Mouse (Mus musculus): Measurements from ENCODE around the gene Camkmt. TPM values are rescaled to one million over a fixed set of nuclear protein-coding genes. Genes with fewer than 3 reads are reported as not detected.

Camkmt gene
- polyA plus RNA-seq, 1 experiment from 2014 or later, result 19.4 TPM

DNA sequence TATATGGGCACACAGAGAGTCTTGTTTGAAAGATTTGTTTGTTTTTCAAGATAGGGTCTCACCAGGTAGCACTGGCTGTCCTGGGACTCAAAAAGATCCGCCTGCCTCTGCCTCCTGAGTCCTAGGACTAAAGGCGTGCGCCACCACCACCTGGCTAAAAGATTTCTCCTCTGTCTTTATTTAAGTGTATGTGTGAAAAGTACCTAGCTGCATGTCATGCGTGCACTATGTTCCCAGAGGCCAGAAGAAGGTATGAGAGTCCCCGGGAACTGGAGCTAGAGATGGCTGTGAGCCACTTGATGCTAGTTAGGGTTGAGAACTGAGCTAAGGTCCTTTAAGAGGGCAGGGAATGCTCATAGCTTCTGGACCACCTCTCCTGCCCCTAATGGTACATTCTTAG is 277.0 kb downstream of the Camkmt start:
- Histone ChIP-seq H3K4me1 (ENCODE audit: control insufficient read depth, insufficient read depth, low read length) (no peaks in the 10 kb centered on the region), H3K4me3 (replicated peaks; ENCODE audit: low read depth, low read length) (no peak overlapping the region), H3K9ac (replicated peaks; ENCODE audit: low read length) (no peak overlapping the region), H3K27ac (replicated peaks; ENCODE audit: low read depth, low read length) (no peak overlapping the region), H3K36me3 (ENCODE audit: control insufficient read depth, insufficient read depth, low read length) (no peaks in the 10 kb centered on the region), H3K27me3 (ENCODE audit: control insufficient read depth, insufficient read depth, low read length) (0 out of 2 replicates have a peak, but pooled peaks cover 4% of the 10 kb centered on the region), H3K9me3 (ENCODE audit: control insufficient read depth, low read length) (no peaks in the 10 kb centered on the region), H3K4me2 (ENCODE audit: low read length) (no peak overlapping the region)
- 98% methylated on average over 5 of the region's 5 CpGs for WGBS
- ATAC-seq (ENCODE audit: low FRiP score, low TSS enrichment) (no peak), DNase-seq (no peak)

DNA sequence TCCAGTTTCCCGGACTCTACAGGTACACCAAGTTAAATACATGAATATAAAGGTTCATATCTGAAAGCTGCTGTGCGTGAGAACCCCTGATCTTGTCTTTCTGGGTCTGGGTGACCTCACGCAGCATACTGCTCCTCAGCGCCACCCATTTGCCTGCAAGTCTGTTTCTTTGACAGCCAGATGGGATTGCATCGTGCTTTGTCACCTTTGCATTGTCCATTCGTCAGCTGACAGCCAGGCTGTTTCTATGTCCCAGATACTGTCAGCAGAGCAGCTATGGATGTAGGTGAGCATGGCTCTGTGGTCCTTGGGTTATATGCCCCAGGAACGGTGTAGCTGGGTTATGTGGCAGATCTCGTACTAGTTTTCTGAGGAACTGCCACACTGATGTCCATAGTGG is 278.4 kb downstream of the Camkmt start:
- no peak overlapping the region for H3K27ac ChIP-seq (replicated peaks; ENCODE audit: low read depth, low read length)
- H3K4me2 ChIP-seq (ENCODE audit: low read length), result no peak overlapping the region
- 80% methylated on average over 8 of the region's 8 CpGs for WGBS
- no peak overlapping the region for H3K9ac ChIP-seq (replicated peaks; ENCODE audit: low read length)
- ATAC-seq (ENCODE audit: low FRiP score, low TSS enrichment) (no peak), DNase-seq (no peak)
- peaks cover 4% of the 10 kb centered on the region; the same call in 1 of the 2 replicates for H3K27me3 ChIP-seq (ENCODE audit: control insufficient read depth, insufficient read depth, low read length)
- no peaks in the 10 kb centered on the region for H3K36me3 ChIP-seq (ENCODE audit: control insufficient read depth, insufficient read depth, low read length)
- H3K4me3 ChIP-seq (replicated peaks; ENCODE audit: low read depth, low read length), result no peak overlapping the region
- no peaks in the 10 kb centered on the region for H3K9me3 ChIP-seq (ENCODE audit: control insufficient read depth, low read length)
- H3K4me1 ChIP-seq (ENCODE audit: control insufficient read depth, insufficient read depth, low read length), result peaks cover 3% of the 10 kb centered on the region; the same call in 1 of the 2 replicates

DNA sequence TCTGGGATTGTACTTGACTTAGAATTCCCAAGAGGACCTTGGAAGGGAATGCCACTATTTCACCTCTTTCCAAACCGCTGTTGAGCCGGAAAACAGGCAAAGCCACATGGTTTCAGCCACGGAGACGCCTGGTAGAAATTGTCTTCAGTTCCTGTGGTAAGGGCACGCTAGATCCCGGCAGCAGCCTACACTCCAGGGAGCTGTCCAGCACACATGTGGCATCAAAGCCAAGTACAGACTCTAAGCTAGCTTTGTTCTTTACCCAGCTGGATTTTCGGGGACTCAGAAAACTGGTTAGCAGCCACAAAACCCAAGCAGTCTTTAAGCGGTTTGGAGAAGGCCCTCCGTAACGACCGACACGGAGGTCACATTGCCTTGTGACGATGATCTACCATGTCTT is 281.7 kb downstream of the Camkmt start:
- Histone ChIP-seq H3K4me1 (ENCODE audit: control insufficient read depth, insufficient read depth, low read length) (peaks cover 15% of the 10 kb centered on the region), H3K4me2 (ENCODE audit: low read length) (no peak overlapping the region), H3K9me3 (ENCODE audit: control insufficient read depth, low read length) (no peaks in the 10 kb centered on the region), H3K27ac (replicated peaks; ENCODE audit: low read depth, low read length) (no peak overlapping the region), H3K27me3 (ENCODE audit: control insufficient read depth, insufficient read depth, low read length) (peaks cover 4% of the 10 kb centered on the region; the same call in 1 of the 2 replicates), H3K9ac (replicated peaks; ENCODE audit: low read length) (no peak overlapping the region), H3K4me3 (replicated peaks; ENCODE audit: low read depth, low read length) (no peak overlapping the region), H3K36me3 (ENCODE audit: control insufficient read depth, insufficient read depth, low read length) (no peaks in the 10 kb centered on the region)
- WGBS, result 85% methylated on average over 13 of the region's 13 CpGs
- ATAC-seq (ENCODE audit: low FRiP score, low TSS enrichment), result no peak
- no peak for DNase-seq

DNA sequence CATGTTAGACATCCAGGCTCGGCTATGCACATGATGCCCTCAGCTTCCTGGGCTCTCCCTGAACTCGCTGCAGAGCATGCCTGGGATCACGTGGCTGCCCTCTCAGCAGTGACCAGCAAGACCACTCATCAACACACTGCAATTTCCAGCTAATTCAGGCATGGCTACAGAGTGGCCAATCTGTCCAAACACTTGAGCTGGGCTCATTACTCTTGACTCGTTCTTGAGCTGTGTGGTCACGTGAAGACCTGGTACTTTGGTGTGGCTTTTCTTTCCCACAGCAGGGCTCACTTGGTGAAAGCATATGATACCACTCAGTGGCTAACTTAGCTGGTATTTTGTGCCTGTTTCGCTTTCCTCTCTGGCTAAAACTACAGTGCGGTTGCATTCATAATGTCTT is 282.2 kb downstream of the Camkmt start:
- peaks cover 4% of the 10 kb centered on the region; the same call in 1 of the 2 replicates for H3K27me3 ChIP-seq (ENCODE audit: control insufficient read depth, insufficient read depth, low read length)
- DNase-seq (no peak), ATAC-seq (ENCODE audit: low FRiP score, low TSS enrichment) (no peak)
- 92% methylated on average over 7 of the region's 7 CpGs for WGBS
- no peak overlapping the region for H3K27ac ChIP-seq (replicated peaks; ENCODE audit: low read depth, low read length)
- no peak overlapping the region for H3K4me2 ChIP-seq (ENCODE audit: low read length)
- H3K36me3 ChIP-seq (ENCODE audit: control insufficient read depth, insufficient read depth, low read length), result no peaks in the 10 kb centered on the region
- H3K4me1 ChIP-seq (ENCODE audit: control insufficient read depth, insufficient read depth, low read length), result peaks cover 15% of the 10 kb centered on the region
- H3K4me3 ChIP-seq (replicated peaks; ENCODE audit: low read depth, low read length), result no peak overlapping the region
- no peaks in the 10 kb centered on the region for H3K9me3 ChIP-seq (ENCODE audit: control insufficient read depth, low read length)
- H3K9ac ChIP-seq (replicated peaks; ENCODE audit: low read length), result no peak overlapping the region

DNA sequence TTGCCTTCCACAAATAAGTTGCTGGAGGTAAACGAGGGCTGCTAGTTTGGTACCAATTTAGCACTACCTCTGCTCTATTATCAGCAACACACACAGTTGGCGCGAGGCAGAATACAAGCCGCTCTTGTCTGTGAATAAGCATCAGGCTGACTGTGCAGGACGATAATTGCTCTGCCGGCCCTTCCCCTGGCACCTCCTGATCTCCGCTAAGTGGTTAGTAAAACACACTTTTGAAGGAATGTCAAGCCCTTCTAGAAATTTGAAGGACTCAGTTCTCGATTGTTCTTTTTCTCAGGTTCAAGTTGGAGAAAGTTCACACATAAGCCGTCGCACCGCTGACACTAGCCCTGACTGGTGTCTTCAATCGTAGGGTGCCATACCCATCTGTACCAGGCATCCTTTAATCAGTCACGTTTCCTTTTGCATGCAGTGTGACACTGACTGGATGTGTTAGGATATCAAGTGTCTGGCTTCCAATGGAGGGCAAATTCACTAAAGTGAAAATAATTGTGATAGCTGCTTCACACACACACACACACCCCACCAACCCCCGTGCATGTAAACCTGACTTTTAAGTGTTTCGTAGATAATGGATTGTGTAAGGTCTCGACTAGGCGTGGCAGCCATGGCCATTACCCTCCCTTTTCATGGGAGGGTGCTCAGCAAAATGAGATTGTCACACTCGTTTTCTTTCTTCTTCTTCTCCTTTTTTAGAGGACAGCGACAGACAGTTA is 283.9 kb downstream of the Camkmt start:
- 52% methylated on average over 19 of the region's 19 CpGs for WGBS
- peaks cover 3% of the 10 kb centered on the region; the same call in 1 of the 2 replicates for H3K27me3 ChIP-seq (ENCODE audit: control insufficient read depth, insufficient read depth, low read length)
- peaks cover 15% of the 10 kb centered on the region for H3K4me1 ChIP-seq (ENCODE audit: control insufficient read depth, insufficient read depth, low read length)
- DNase-seq (peak; percentile 39), ATAC-seq (ENCODE audit: low FRiP score, low TSS enrichment) (no peak; the same call in 1 of the 2 replicates)
- H3K9ac ChIP-seq (replicated peaks; ENCODE audit: low read length), result no peak overlapping the region
- no peak overlapping the region for H3K4me3 ChIP-seq (replicated peaks; ENCODE audit: low read depth, low read length)
- no peak overlapping the region for H3K27ac ChIP-seq (replicated peaks; ENCODE audit: low read depth, low read length)
- no peaks in the 10 kb centered on the region for H3K9me3 ChIP-seq (ENCODE audit: control insufficient read depth, low read length)
- H3K4me2 ChIP-seq (ENCODE audit: low read length), result no peak overlapping the region
- no peaks in the 10 kb centered on the region for H3K36me3 ChIP-seq (ENCODE audit: control insufficient read depth, insufficient read depth, low read length)

DNA sequence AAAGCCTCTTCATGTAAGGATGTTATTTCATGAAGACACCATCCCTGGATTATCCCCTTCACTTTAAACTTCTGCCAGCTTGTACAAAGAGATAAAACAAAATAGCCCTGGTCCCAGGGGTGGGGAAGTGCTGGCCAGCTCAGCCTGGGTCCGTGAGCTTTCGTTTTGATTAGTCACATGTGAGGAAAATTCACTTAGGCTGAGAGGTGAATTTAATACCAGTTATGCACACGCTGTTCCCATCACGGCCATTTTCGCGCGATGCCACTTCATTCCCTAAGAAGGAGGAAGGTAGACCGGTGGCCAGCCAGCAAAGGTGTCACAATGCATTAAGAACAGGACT is 284.5 kb downstream of the Camkmt start:
- H3K36me3 ChIP-seq (ENCODE audit: control insufficient read depth, insufficient read depth, low read length), result no peaks in the 10 kb centered on the region
- H3K4me2 ChIP-seq (ENCODE audit: low read length), result no peak overlapping the region
- WGBS, result 36% methylated on average over 8 of the region's 8 CpGs
- H3K27me3 ChIP-seq (ENCODE audit: control insufficient read depth, insufficient read depth, low read length), result peaks cover 3% of the 10 kb centered on the region; the same call in 1 of the 2 replicates
- peaks cover 15% of the 10 kb centered on the region for H3K4me1 ChIP-seq (ENCODE audit: control insufficient read depth, insufficient read depth, low read length)
- 0 out of 2 replicates have a peak overlapping the region, but pooled peaks have one; percentile 13 for H3K27ac ChIP-seq (replicated peaks; ENCODE audit: low read depth, low read length)
- DNase-seq (peak; percentile 49), ATAC-seq (ENCODE audit: low FRiP score, low TSS enrichment) (no peak)
- H3K4me3 ChIP-seq (replicated peaks; ENCODE audit: low read depth, low read length), result no peak overlapping the region
- no peaks in the 10 kb centered on the region for H3K9me3 ChIP-seq (ENCODE audit: control insufficient read depth, low read length)
- no peak overlapping the region for H3K9ac ChIP-seq (replicated peaks; ENCODE audit: low read length)

DNA sequence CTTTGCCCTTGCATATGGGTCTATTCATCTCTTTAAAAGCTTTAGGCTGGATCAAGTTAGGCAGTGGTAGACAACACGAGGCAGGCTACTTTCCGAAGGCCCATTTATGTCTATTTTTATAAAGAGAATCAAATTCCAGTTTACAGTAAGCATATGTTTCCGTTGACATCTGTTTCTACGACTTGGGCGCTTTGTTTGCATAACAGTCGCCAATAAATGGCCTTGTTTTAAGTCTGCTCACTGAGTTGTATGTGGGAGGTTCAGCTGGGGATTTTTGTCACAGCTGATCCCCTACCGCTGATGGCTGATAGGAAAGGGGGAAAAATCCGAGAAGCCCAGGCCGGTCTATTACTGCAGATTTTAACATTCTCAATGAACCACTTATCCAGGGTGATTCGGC is 285.2 kb downstream of the Camkmt start:
- Histone ChIP-seq H3K36me3 (ENCODE audit: control insufficient read depth, insufficient read depth, low read length) (no peaks in the 10 kb centered on the region), H3K9me3 (ENCODE audit: control insufficient read depth, low read length) (no peaks in the 10 kb centered on the region), H3K27me3 (ENCODE audit: control insufficient read depth, insufficient read depth, low read length) (peaks cover 3% of the 10 kb centered on the region; the same call in 1 of the 2 replicates), H3K9ac (replicated peaks; ENCODE audit: low read length) (no peak overlapping the region), H3K4me2 (ENCODE audit: low read length) (no peak overlapping the region), H3K4me3 (replicated peaks; ENCODE audit: low read depth, low read length) (no peak overlapping the region), H3K4me1 (ENCODE audit: control insufficient read depth, insufficient read depth, low read length) (peaks cover 15% of the 10 kb centered on the region), H3K27ac (replicated peaks; ENCODE audit: low read depth, low read length) (no peak overlapping the region)
- 56% methylated on average over 10 of the region's 10 CpGs for WGBS
- DNase-seq (no peak), ATAC-seq (ENCODE audit: low FRiP score, low TSS enrichment) (no peak)

DNA sequence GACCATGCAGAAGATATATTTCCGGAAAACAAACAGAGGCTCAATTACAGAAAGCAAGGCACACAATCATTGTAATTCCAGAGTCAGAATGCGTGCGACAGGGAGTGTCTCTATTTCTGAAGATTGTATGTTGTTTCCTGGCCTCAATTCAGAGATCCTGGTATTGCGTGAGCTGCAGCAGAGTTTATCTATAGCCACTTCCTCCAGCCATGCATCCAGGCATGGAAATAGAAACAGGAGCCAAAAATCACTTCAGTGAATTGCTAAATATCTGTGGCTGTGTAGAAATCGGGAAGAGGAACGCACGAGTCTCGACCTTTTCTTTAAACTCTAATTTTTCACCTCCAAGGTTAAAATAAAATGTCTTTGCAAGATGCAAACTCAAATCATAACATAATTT is 287.1 kb downstream of the Camkmt start:
- DNase-seq (no peak), ATAC-seq (ENCODE audit: low FRiP score, low TSS enrichment) (no peak)
- Histone ChIP-seq H3K27ac (replicated peaks; ENCODE audit: low read depth, low read length) (no peak overlapping the region), H3K4me1 (ENCODE audit: control insufficient read depth, insufficient read depth, low read length) (peaks cover 15% of the 10 kb centered on the region), H3K4me2 (ENCODE audit: low read length) (no peak overlapping the region), H3K9ac (replicated peaks; ENCODE audit: low read length) (no peak overlapping the region), H3K4me3 (replicated peaks; ENCODE audit: low read depth, low read length) (no peak overlapping the region), H3K36me3 (ENCODE audit: control insufficient read depth, insufficient read depth, low read length) (no peaks in the 10 kb centered on the region), H3K9me3 (ENCODE audit: control insufficient read depth, low read length) (no peaks in the 10 kb centered on the region), H3K27me3 (ENCODE audit: control insufficient read depth, insufficient read depth, low read length) (peaks cover 3% of the 10 kb centered on the region; the same call in 1 of the 2 replicates)
- 87% methylated on average over 8 of the region's 8 CpGs for WGBS

DNA sequence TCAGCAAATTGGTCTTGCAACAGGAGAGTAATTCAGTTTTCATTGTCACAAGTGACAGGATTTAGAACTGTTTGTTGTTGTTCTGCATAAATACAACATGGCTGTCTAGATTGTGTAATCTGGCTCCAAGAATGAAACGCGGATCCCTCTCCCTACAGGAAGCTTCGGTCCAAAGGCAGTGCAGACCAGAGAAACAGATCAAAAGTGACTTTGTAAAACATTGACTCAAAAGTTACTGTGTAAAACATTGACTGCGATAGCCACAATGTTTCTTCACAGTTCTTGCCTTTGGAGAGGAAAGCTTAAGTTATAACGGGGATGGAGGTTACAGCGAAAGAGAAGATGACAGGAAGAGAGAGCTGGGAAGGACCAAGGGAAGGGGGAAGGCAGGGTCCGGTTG is 288.7 kb downstream of the Camkmt start:
- Histone ChIP-seq H3K27ac (replicated peaks; ENCODE audit: low read depth, low read length) (no peak overlapping the region), H3K27me3 (ENCODE audit: control insufficient read depth, insufficient read depth, low read length) (peaks cover 10% of the 10 kb centered on the region; the same call in 1 of the 2 replicates), H3K36me3 (ENCODE audit: control insufficient read depth, insufficient read depth, low read length) (no peaks in the 10 kb centered on the region), H3K9ac (replicated peaks; ENCODE audit: low read length) (no peak overlapping the region), H3K4me1 (ENCODE audit: control insufficient read depth, insufficient read depth, low read length) (peaks cover 11% of the 10 kb centered on the region), H3K4me3 (replicated peaks; ENCODE audit: low read depth, low read length) (no peak overlapping the region), H3K9me3 (ENCODE audit: control insufficient read depth, low read length) (no peaks in the 10 kb centered on the region), H3K4me2 (ENCODE audit: low read length) (no peak overlapping the region)
- 95% methylated on average over 7 of the region's 7 CpGs for WGBS
- DNase-seq, result no peak
- ATAC-seq (ENCODE audit: low FRiP score, low TSS enrichment), result no peak
